Mouse (Mus musculus): ENCODE data around the gene Dcst2.

Dcst2 gene

DNA sequence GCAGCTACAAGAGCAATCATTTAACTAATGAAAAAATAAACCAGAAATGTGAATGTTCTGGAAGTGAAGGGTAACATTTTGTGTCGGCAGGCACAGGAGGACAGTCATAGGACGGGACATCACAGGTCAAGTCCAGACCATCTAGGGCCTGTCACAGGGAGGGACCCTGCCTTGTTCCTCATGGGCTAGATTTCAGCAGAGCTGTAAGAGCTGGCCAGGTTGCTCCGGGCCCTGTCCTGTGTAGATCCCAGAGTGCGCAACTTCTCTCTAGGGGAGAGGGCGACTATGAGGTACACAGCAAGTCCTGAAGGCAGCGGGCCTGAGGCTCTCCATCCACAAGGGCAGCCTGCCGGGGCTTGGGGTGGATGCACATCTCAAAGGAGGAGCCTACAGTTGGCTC is at the start of gene Dcst2:
TSS of gene Dcst2 (plus strand) at position 301 of the 400 bp plus-strand sequence.
- no peak for DNase-seq (ENCODE audit: low spot score)

DNA sequence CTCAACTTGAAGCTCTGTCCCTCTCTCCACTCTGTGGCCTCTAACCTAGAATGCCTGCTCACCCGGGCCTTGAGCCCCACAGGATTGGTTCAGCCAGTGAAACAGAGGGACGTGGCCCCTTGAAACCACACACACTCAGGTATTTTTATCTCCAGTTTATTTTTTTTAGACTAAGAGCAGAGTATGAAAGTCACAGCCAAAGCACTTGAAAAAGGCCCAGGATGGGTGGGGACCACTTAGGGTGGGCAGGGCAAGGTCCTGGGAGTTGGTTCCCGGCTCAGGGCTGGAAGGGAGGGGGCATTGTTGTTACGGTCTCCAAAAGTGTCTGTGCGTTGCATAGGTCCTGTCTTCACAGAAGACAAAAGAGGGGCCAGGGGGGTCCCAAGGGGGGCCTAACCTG is 47.4 kb upstream of the Dcst2 start:
- DNase-seq (ENCODE audit: low spot score): no peak

DNA sequence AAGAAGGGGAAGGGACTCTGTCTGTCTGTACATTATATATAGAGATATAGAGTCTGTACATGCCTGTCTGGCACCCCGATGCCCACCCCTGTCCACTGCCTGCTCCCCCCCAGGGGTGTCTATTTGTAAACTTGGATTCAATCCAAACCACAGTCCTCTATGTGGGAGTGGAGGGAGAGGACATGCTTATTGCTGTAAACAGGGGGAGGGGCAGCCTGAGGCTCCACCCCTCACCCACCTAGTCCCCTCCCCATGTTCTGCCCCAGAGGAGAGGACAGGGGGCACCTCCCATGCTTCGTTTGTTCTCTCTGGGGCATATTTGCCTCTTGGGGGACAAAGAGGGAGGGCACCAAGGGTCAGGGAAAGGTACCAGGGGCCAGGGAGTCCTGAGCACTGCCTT is 47.0 kb upstream of the Dcst2 start:
- no peak for DNase-seq (ENCODE audit: low spot score)

DNA sequence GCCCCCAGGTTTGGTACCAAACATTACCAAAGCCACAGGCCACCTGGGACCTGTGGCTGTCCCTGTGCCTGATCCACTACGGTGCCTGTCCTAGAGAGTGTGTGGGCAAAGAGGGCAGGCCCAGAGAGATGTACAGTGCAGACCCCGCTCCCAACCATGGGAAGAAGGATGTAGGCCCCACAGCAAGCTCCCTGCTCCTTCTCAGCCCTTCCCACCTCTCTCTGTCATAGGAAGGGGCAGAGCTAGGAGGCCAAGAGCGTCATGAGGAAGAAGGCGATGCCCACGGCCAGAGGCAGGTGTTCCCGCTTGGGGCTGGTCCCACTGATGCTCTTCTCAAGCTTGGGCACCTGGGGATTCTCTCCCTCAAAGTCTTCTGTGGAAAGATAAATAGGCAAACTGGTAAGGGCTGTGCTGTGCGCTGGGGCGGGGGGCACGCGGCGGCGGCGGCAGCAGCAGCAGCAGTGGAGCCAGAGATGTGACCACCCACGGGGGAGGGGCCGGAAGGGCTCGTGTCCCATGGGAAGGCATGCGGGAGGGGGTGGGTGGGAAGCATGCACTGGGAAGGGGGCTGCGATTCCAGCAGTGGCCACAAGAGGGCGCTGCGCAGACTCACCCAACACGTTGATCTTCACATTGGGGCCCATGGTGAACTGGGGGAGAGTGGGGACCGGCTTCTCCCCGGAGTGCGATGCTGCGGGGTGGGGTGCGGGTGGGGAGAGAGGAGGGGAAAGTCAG is 46.4 kb upstream of the Dcst2 start:
- peak; percentile 52 for DNase-seq (ENCODE audit: low spot score)

DNA sequence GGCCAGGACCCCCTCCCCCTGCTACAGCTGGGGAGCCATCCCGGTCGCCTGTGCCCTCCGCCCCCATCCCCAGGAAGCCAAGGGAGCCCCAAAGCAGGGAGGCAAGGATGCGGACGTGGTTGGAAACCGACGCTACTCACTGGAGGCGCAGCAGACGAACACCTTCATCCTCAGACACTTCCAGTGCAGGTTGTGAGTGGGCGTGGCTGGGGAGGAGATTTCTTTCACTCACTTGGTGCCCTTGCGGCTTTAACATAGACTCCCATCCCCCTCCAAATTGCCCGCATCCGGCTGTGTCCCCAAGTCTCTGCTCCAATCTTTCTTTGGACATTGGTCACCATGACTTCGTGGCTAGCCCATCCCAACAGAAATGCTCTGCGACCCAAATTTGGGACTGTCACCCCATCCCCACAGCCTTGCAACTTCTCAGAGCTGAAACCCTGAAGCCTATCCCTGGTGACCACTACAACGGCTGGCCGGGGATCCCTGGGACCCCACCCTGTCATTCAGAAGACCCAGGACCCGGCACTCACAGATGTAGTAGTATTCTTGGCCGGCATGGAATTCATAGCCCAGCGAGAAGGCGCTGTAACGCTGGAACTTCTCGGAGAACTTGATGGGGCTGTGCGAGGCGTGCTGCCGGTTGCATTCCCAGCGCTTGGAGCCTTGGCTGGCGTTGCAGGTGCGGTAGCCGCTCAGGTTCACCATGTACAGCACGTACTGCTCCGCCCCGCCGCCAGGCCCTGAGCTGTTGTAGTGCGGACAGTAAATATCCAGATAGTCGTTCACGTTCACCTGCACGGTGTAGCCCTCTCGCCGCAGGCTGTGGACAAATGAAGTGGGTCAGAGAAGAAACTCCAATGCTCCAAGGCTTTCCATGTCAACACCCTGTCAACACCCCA is 45.6 kb upstream of the Dcst2 start:
- peak; percentile 36 for DNase-seq (ENCODE audit: low spot score)

DNA sequence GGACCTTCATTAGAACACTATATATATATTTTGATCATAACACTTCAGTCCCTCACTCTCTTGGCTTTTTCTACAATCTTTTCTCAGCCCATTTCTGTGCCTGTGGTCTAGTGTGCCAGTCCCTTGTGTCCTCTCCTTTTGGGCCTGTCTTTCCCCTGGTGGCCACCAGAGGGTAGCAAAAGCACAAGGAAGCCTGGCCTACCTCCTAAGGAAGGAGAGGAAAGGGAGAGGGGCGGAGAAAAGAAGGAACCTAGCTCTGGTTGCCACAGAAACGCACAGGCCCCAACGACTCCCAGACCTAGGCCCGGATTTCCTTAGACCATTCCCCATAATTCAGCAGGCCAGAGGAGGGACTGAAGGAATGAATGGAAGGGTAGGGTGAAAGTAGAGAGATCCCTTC is 44.9 kb upstream of the Dcst2 start:
- peak; percentile 57 for DNase-seq (ENCODE audit: low spot score)

DNA sequence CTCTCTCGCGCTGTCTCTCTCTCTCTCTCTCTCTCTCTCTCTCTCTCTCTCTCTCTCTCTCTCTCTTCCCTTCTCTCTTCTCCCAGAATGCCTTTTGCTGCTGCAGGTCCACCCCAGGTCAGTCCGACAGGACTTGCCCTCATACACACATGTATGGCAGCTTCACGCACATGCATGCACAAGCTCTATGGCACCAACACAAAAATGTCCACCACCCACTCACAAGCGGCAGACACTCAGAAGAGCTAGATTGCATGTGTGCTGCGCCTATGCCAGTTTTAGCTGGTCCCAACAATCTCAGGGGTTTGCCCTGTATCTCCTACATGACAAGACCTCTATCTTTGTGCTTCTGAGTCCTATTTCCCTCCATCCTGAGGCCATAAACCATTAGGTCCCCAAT is 44.5 kb upstream of the Dcst2 start:
- DNase-seq (ENCODE audit: low spot score): no peak

DNA sequence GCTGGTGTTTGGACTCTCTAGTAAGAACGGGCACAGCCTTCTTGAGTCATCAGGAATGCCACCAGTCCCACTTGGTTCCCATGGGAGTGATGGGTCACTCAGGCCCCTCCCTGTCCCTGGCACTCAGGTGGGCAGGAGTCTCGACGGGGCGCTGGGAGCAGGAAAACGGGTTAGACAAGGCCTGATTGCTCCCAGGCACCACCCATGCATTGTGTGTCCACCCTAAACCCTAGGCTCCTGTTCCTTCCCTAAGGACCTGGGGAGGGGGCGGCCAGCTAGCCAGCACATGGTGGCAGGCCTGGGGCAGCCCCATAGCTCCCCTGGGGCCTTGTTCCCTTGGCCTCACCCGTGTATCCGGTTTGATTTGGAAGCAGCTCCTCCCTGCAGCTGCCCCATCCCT is 43.5 kb upstream of the Dcst2 start:
- no peak for DNase-seq (ENCODE audit: low spot score)

DNA sequence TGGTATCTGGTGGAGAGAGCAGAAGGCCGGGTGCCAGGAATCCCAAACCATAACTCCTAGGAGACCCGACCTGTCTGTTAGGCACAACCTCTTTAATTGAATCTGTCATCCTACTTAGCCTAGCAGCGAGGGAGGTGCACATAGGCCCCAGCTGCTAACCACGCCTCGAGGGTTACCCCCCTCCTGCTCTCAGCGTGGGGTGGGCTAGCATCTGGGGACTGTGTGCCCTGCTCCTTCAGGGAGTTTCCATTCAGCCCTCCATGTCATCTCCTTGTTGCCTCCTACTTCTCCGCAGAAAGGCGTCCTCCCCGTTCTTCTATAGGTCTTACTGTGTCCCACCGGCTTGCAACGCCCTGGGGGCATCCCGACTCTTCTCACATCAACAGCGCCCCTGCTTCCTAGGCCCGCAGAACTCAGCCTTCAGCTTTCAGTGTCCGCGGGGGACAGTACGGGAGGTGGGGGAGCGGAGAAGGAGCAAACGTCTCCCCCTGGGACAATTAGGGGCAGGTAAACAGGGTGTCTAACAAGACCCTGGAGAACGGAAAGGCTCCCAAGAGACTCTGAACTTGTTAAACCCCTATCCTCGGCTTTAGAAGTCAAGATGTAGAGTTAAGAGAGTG is 42.7 kb upstream of the Dcst2 start:
- no peak for DNase-seq (ENCODE audit: low spot score)

DNA sequence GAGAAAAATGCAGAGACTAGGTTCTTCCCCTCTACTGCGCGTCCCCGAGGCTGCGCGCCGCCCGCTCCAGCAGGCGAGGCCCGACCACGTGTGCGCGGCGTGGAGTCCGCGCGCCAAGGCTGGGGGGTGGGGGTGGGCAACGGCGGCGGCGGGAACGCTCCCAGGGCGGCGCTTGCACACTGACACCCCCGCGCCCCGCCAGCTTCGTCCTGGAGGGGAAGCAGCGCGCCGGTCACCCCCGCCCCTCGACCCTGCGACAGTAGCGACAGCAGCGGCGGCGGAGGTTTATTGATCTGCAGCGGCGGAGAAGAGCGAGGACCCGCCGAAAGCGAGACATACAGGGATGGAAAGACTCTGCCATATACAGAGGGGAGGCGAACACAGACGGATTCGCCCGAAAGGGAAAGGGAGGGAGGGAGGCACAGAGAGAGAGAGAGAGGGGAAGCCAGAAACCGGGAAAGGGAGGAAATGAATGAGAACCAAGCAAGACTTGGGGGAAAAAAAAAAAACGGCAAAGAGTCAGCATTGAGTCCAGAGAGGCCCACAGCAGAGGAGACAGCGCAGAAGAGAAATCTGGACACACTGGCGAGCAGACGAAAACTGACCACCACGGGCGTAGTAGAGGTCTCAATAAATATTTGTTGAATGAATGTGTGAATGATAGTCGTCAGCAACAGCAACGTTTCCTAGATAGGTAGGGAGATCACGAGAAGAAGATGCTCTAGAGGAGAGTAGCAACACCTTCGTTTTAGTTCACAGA is 42.0 kb upstream of the Dcst2 start:
- peak; percentile 31 for DNase-seq (ENCODE audit: low spot score)

DNA sequence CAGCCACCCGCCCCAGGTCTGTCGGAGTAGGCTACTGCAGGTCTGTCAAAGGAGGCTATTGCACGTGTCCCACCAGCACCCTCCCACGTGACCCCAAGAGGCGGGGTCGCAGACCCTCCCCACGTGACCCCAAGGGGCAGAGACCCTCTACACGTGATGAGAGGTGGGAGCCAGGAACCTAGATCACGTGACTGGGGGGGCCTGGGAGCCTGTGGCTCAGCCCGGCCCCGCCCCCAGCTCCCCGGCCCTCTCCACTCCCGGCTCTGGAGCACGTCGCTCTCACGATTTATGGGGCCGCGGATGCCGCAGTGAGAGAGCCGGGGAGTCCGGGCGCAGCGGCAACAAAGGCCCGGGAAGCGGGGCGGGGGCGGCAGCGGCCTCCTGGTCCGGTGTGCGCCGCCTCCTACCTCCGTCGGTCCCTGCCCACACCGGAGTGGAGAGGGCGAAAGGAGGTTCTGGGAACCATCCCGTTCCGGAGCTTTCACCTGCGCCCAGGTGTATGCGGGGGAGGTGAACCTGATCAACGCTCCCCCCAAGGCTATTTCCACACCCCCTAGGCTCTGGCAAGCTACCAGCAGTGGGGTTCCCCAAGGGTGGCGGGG is 41.1 kb upstream of the Dcst2 start:
- DNase-seq (ENCODE audit: low spot score): peak; percentile 17

DNA sequence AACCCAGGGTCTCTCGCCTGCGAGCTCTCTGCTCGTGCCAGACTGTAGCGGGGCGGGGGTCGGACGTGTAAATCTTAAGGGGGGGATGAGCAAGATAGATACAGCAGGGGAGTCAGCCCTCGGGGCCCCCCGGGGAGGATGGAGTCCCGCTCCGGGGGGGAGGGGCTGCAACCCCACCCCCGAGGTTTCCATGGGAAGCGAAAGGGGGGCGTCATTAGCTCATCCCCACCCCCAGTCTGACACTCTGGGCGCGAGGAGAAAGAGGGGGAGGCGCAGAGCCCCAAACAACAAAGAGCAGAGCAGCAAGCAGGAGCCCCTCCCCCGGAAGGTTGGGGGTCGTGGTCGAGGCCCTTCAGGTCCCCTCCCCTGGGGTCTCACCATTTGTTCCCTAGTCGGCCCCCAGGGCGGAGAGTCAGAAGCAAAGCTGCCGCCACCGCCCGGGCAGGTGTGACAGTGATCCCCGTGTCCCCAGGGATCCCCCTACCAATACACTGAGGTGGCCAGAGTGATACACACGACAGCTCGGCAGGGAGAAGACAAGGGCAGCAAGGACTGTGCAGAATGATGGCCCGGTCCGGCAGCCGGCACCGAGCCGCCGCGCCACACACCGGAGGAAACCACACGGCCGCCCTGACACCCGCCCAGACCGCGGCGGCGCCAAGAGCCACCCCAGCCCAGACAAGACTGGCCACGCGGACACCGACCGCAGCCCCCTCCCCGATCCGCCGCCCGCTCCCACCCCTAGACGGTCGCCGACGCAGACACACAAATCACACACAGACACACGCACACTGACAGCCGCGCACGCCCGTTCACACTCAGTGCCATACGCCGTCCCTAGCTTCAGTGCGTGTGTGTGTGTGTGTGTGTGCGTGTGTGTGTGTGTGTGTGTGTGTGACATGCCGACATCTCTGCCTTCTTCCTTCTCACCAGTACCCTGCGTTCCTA is 40.3 kb upstream of the Dcst2 start:
- DNase-seq (ENCODE audit: low spot score): peak; percentile 49

DNA sequence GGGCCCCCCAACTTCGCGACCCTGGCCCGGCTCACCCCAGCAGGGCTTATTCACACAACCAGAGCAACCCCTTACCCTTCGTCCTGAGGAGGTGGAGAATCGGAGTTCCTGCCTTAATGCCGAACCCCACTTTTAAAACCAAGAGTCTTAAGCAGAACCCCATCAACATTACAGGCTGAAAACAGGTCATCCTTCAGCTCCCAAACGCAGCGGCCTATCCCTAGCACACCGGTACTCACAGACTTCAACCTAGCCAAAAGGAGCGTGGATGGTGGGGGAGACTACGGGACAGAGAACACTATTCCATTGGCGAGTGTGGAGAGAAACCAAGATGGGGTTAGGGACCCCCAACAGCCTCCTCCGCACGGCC is 39.7 kb upstream of the Dcst2 start:
- no peak for DNase-seq (ENCODE audit: low spot score)

DNA sequence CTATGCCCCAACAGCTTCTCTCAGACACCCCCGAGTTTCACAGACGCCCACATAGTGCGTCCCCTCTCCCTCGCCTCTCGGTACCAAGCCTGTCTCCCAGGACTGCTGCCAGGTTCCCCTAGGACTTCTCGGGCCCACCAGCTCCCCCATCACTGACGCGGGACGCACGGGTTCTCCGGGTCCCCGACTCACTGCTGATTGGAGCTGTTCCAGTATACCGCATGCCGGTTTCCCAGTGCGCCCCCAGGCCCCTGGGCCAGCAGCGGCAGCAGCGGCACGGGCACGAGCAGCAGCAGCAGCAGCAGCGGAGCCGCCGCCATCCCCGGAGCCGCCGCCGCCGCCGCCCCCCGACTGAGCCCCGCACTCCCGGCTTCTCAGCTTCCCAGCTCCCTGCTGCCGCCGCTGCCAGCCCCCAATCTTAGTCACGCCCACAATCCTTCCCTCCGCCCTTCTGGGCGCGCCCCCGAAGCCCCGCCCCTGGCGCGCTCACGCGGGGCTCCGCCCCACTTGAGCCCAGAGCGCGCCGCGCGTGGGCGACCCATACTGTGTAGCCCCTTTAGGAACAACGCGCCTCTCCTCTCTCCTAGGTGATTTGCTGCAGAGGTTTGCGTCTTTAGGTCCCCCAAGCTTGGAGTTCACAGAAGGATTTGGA is 39.1 kb upstream of the Dcst2 start, which contains the start of gene Efna3:
TSS of gene Efna3 (minus strand) at position 452 of the 652 bp plus-strand sequence.
- peak; percentile 29 for DNase-seq (ENCODE audit: low spot score)

DNA sequence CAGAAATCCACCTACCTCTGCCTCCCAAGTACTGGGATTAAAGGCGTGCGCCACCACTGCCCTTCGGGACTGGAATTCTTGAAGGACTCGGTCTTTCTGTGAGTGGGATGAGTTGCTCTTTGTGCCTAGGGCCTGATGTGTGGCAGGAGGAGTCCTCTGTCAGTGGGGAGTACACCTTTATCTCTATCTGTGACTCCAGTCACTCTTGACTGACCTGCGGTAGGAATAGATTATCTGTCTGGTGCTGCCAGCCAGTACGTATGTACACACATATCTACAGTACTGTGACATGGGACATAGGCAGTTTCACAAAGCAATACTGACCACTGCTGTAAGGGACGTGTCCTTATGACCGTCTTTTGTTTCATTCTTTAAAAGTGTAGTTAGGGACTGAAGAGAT is 35.9 kb upstream of the Dcst2 start:
- DNase-seq (ENCODE audit: low spot score): no peak

DNA sequence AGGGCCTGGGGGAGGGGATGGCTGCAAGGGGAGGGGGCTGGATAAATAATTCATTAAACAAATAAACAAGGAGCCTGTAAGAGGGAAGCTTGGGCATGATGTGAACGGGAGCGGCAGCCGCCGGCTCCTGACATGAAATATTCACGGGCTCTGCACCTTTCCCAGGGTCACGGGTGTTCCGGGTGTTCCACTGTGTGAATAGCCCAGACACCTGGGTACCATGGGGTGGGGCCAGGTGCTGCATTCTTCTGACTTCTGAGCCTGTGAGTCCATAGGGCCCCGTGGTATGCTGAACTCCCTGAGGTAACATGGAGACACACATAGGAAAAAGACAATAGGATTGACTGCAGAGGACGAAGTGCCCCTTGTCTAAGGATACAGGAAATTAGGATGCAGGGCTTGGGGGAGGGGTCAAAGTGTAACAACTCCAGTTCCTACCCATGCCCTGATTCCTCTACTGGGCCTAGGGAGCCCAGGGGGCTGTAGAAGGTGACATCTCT is 34.4 kb upstream of the Dcst2 start:
- DNase-seq (ENCODE audit: low spot score): no peak

DNA sequence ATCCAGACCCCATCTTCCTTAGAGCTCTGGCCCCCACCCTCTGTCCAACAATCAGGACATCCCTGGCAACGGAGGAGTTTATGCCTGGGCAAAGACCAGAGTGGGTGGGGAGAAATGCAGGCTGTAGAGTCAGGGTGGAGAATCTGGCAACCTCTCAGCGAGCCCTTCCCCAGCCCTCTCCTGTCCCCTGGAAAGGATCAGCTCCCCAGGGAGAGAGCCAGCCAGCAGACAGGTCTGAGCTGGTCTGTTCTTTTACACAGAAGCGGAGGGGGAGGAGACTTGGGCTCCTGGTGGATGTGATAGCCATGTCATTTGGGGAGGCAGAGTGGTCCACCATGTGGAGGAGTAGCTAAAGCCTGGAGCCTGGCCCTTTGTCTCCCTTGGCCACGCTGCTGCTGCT is 33.2 kb upstream of the Dcst2 start:
- DNase-seq (ENCODE audit: low spot score): no peak

DNA sequence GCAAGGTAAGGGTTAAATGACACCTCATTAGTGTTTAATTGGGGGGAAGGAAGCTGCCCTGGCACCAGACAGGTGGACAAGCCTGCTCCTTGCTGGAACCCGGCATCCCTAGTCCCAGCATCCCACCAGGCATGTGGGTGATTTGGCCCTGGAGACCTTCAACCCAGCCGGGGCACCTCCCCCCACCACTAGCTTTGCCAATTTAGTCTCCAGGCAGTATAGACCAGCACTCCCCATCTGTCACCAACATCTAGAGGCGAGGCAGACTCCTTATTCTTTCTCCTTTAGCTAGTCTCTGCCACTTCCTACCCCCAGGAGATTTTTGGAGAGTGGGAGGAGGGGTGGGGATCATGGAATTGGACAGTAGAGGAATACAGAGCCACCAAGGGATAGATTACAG is 31.4 kb upstream of the Dcst2 start:
- DNase-seq (ENCODE audit: low spot score): no peak

DNA sequence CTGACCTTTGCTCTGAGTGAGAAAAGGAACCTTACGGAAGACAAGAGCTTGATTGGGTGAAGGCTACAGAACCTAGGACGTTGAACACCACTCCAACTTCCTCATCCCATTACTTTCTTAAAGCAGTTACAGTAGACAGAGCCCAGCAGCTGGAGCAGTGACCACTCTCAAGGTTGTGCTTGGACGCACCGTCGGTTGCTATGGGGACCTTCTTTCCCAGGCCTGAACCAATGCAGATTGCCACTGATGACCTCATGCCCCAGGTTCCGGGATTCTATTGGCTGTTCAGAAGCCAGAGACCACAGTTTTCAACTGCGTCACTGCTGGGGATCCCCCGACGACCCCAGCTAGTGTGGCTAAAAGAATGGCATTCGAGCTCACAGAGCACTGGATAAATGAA is 30.8 kb upstream of the Dcst2 start:
- no peak for DNase-seq (ENCODE audit: low spot score)

DNA sequence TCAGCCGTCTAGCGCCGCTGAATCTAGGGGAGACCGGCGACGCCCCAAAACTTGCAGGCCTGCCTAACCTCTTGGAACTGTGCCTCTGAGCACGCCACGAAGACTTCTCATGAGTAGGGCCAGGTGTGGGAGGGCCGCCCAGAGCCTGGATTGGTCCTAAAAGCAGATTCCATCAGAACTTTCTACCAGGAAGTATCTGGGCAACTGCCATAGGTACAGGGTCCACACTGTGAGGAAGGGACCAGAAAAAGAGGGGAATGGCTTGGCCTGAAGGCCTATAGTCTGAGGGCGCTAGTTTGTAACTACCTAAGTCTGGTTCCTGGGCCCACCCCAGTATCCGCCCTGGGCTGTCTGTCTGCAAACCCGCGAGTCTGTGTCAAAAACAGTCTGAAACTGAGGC is 30.2 kb upstream of the Dcst2 start:
- no peak for DNase-seq (ENCODE audit: low spot score)

Measured in T-cell, adult 2 months (primary cell).